Mouse (Mus musculus) CH12F3 (cell line): ENCODE data around the gene Wwc1.

Experiments used
- in situ Hi-C: fragments of 300-500 bp; cut with MboI; formaldehyde crosslinking; loops from 2 replicates; pipeline ENCODE4 v1.14.3; 2020; ENCODE audit warnings: low sequenced_read_pairs

Gene Wwc1

GRCm38 (mm10) chr11:35974632-35975450, 5.5 kb downstream of the Wwc1 start:
- in situ Hi-C loops = no loop called here

GRCm38 (mm10) chr11:35973135-35973534, 7.2 kb downstream of the Wwc1 start:
- in situ Hi-C loops = no loop called here

- in situ Hi-C loops = no loop called here
These were observed 7.9 kb downstream of the Wwc1 start for GRCm38 (mm10) chr11:35972270-35972931.

- in situ Hi-C loops = no loop called here
These were observed 9.3 kb downstream of the Wwc1 start for GRCm38 (mm10) chr11:35970806-35971705.

GRCm38 (mm10) chr11:35968291-35968690, 12.0 kb downstream of the Wwc1 start:
- in situ Hi-C loops = no loop called here

GRCm38 (mm10) chr11:35963981-35964549, 16.3 kb downstream of the Wwc1 start:
- in situ Hi-C loops = no loop called here

GRCm38 (mm10) chr11:35963554-35963953, 16.8 kb downstream of the Wwc1 start:
- in situ Hi-C loops = no loop called here

- in situ Hi-C loops = no loop called here
These were observed 17.9 kb downstream of the Wwc1 start for GRCm38 (mm10) chr11:35962431-35962830.

- in situ Hi-C loops = no loop called here
These were observed 21.1 kb downstream of the Wwc1 start for GRCm38 (mm10) chr11:35959270-35959669.

GRCm38 (mm10) chr11:35955572-35955971, 24.8 kb downstream of the Wwc1 start:
- in situ Hi-C loops = no loop called here

GRCm38 (mm10) chr11:35953179-35953578, 27.1 kb downstream of the Wwc1 start:
- in situ Hi-C loops = no loop called here

- in situ Hi-C loops = no loop called here
These were observed 28.6 kb downstream of the Wwc1 start for GRCm38 (mm10) chr11:35951727-35952065.

GRCm38 (mm10) chr11:35951058-35951726, 29.1 kb downstream of the Wwc1 start:
- in situ Hi-C loops = no loop called here

- in situ Hi-C loops = no loop called here
These were observed 29.9 kb downstream of the Wwc1 start for GRCm38 (mm10) chr11:35950466-35950865.

- in situ Hi-C loops = no loop called here
These were observed 30.3 kb downstream of the Wwc1 start for GRCm38 (mm10) chr11:35950011-35950410.

GRCm38 (mm10) chr11:35948457-35948881, 31.9 kb downstream of the Wwc1 start:
- in situ Hi-C loops = no loop called here

GRCm38 (mm10) chr11:35947944-35948343, 32.4 kb downstream of the Wwc1 start:
- in situ Hi-C loops = no loop called here

GRCm38 (mm10) chr11:35945187-35945586, 35.1 kb downstream of the Wwc1 start:
- in situ Hi-C loops = no loop called here

GRCm38 (mm10) chr11:35941641-35942040, 38.7 kb downstream of the Wwc1 start:
- in situ Hi-C loops = no loop called here

- in situ Hi-C loops = no loop called here
These were observed 39.3 kb downstream of the Wwc1 start for GRCm38 (mm10) chr11:35941064-35941463.
